Mouse (Mus musculus) megakaryocyte progenitor cell, adult 5-6 weeks (primary cell): Measurements from ENCODE around the gene Itgb6. TPM values are rescaled to one million over a fixed set of nuclear protein-coding genes. Genes with fewer than 3 reads are reported as not detected.

Experiments used
- total RNA-seq, 2 experiments: library from RNA; stranded (forward) in 1 of 2; stranded (reverse) in 1 of 2; fragments of 157-497, 149-512 nt in 1 of 2; fragments of 200-1000 nt in 1 of 2; gene quantifications; 2 replicates each; pipeline versions ENCODE4 v1.2.3 to v1.2.4; 2015 to 2017

Itgb6 gene
- total RNA-seq, 2 experiments from 2014 or later = 0.12 TPM; not detected in 1

Other genes starting within 250 kb of the Itgb6 start
- 0.54 and 1.8 TPM in 2 replicates for gene Pla2r1, start 169.3 kb downstream of the Itgb6 start, total RNA-seq (2015)
- gene Pla2r1, start 169.3 kb downstream of the Itgb6 start, total RNA-seq (2017) = 0.68 and 0.71 TPM in 2 replicates
- 29.3 and 31.5 TPM in 2 replicates for gene Rbms1, start 240.5 kb upstream of the Itgb6 start, total RNA-seq (2015)
- gene Rbms1, start 240.5 kb upstream of the Itgb6 start, total RNA-seq (2017) = 24.5 and 28.2 TPM in 2 replicates